Mouse (Mus musculus) forebrain, embryonic 13.5 days (tissue): ENCODE data around the gene Npb. TPM values are rescaled to one million over a fixed set of nuclear protein-coding genes. Genes with fewer than 3 reads are reported as not detected.
"Not testable (repeated sequence)": the region's sequence is repeated elsewhere in the genome, so short reads cannot be mapped to it uniquely, and the experiment has no call there.

Experiments used
- ATAC-seq: fragments of 200-750 bp; cut with Nextera tagmentation; 2 replicates; pipeline ENCODE4 v1.8.0; 2017
- H3K27ac ChIP-seq: fragments of 300-500 bp; sonication (generic); 2 replicates; pipeline ENCODE4 v1.5.1; 2015; ENCODE audit warnings: inconsistent platforms, mild to moderate bottlenecking, moderate library complexity
- H3K27me3 ChIP-seq: fragments of 300-500 bp; sonication (generic); 2 replicates; pipeline ENCODE4 v1.6.1; 2015; ENCODE audit warnings: mild to moderate bottlenecking, inconsistent platforms
- H3K36me3 ChIP-seq: fragments of 300-500 bp; sonication (generic); 2 replicates; pipeline ENCODE4 v1.6.1; 2015; ENCODE audit warnings: mild to moderate bottlenecking, inconsistent platforms; ENCODE audit not compliant: poor library complexity, severe bottlenecking
- H3K4me1 ChIP-seq: fragments of 300-500 bp; sonication (generic); 2 replicates; pipeline ENCODE4 v1.6.1; 2015; ENCODE audit warnings: inconsistent platforms
- H3K4me2 ChIP-seq: fragments of 300-500 bp; sonication (generic); 2 replicates; pipeline ENCODE4 v1.6.1; 2015; ENCODE audit warnings: inconsistent platforms, mild to moderate bottlenecking, moderate library complexity
- H3K4me3 ChIP-seq: fragments of 300-500 bp; sonication (generic); 2 replicates; pipeline ENCODE4 v1.5.1; 2015; ENCODE audit warnings: mild to moderate bottlenecking, inconsistent platforms
- H3K9ac ChIP-seq: fragments of 300-500 bp; sonication (generic); 2 replicates; pipeline ENCODE4 v1.6.1; 2015; ENCODE audit warnings: mild to moderate bottlenecking, inconsistent platforms
- H3K9me3 ChIP-seq: fragments of 300-500 bp; sonication (generic); replicated peaks from 2 replicates; pipeline ENCODE4 v1.6.1; 2016; ENCODE audit warnings: inconsistent platforms
- WGBS: fragments of 180-500 bp; shearing (Covaris S2); methylation state at CpG from one replicate; pipeline ENCODE4 v1.1.7; 2015; 5-methylcytosine and 5-hydroxymethylcytosine counted together
- polyA plus RNA-seq: library from polyadenylated mRNA; unstranded; fragments of >200 nt; fragmentation: Nextera tagmentation; extraction: Ambion mirVana; gene quantifications from 2 replicates; pipeline ENCODE4 v1.2.1, GENCODE M21; 2015

Npb gene
- polyA plus RNA-seq, 1 experiment from 2014 or later = not detected

DNA sequence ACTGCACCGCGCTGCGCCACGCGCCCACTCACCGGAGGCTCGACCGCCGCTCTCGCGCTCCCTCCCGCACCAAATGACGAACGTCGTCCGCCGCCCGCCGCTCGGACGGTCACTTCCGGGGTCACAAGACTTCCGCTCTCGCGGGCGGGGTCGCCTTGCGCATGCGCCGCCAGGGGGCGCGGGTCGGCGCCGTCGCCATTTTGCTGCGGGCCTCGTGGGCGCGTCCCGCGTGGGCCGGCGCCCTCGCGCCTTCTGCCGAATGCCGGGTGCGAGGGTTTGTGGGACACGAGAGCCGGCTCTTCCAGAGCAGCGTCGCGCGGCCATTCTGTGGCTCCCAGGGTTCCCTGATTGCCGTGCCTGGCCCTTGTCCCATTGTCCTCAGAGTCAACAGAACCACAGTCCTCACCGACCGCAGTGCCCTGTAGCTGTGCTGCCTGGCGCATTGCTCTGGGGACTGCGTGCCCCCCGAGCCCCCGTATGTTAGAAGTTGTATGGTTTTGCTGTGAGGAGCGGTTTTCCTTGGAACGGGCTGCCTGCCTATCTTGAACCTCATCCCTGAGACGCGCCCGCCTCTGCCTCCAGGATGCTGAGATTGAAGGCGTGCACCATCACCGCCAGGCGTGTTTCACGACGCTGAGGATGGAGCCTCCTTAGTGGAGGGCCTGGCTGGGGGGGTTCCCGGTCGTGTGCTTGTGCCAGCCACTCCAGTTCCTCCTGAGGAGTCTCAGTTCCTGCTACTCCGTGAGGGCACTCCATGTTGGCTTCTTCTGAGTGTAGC is 26.6 kb upstream of the Npb start, which contains the start of gene Arhgdia:
Gene Arhgdia, minus strand, starts transcription at position 135 of the 778 bp plus-strand sequence.
- Histone ChIP-seq H3K4me3 (peak within 1 kb of the TSS; percentile 95), H3K27me3 (no peaks in the 10 kb centered on the region), H3K36me3 (peaks cover 66% of the 10 kb centered on the region), H3K27ac (peak within 1 kb of the TSS; percentile 93), H3K4me1 (peaks cover 30% of the 10 kb centered on the region), H3K9ac (peak within 1 kb of the TSS; percentile 95), H3K4me2 (peak within 1 kb of the TSS; percentile 97), H3K9me3 (no peaks in the 10 kb centered on the region)
- 5% methylated on average over 65 of the region's 75 CpGs for WGBS
- ATAC-seq = peak; percentile 58

DNA sequence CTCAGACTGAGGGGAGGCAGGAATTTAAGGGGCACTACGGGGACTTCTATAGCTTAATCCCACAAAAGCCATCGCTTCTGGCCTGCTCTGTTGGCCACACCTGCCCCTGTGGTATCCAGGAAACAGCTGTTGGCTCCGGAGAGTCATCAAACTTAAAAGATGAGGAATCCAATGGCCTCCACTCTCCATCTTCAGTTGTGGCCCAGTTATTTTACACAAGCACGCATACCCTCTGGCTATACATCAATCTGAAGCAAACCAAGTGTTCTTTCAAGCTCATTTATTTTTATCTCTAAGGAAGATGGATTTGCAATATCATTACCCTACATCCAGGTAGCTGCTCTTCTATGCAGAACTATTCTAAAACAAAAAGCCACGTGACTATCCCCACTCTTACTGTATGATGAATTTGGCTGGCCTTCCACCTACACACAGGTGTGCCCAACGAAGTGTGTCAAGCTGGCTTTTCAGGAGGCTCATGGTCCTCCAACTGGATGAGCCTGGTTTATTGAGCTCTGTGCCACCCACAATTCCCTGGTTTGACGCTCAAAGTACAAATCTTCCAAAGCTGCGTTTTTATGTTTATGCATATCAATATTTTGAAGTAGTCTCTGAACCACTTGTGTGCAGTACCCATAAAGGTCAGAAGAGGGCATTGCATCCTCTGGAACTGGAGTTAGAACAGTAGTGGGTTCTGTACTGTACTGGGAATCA is 25.9 kb upstream of the Npb start:
- Histone ChIP-seq H3K9ac (peak overlapping the region; percentile 95), H3K4me2 (peak overlapping the region; percentile 97), H3K27ac (peak overlapping the region; percentile 93), H3K27me3 (no peaks in the 10 kb centered on the region), H3K4me1 (peaks cover 30% of the 10 kb centered on the region), H3K9me3 (no peaks in the 10 kb centered on the region), H3K4me3 (peak overlapping the region; percentile 95), H3K36me3 (peaks cover 67% of the 10 kb centered on the region)
- ATAC-seq = no peak
- WGBS = 76% methylated on average over 8 of the region's 8 CpGs

GRCm38 (mm10) chr11:120582982-120583293 is 25.3 kb upstream of the Npb start:
- H3K36me3 ChIP-seq = peaks cover 67% of the 10 kb centered on the region
- 92% methylated on average over 2 of the region's 2 CpGs for whole genome bisulfite sequencing
- H3K9ac ChIP-seq, ATAC-seq, H3K27ac ChIP-seq, H3K9me3 ChIP-seq, H3K27me3 ChIP-seq, H3K4me3 ChIP-seq, H3K4me2 ChIP-seq: not testable (repeated sequence)
- H3K4me1 ChIP-seq = peaks cover 30% of the 10 kb centered on the region

DNA sequence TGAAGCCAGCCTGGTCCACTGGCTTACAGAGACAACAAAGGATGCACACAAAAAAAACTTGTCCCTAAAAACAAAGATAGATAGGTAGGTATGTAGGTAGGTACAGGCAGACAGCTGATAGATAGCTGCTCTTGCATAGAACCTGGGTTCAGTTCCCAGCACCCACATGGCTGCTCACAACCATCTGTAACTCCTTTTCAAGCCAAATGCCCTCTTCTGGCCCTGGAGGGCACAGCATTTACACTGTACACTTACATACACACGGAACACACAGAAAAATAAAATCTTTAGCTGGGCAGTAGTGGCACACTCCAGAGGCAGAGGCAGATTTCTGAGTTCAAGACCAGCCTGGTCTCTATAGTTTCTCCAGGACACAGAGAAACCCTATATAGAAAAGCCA is 24.3 kb upstream of the Npb start:
- H3K27ac ChIP-seq = no peak overlapping the region
- H3K27me3 ChIP-seq = no peaks in the 10 kb centered on the region
- no peak overlapping the region for H3K4me2 ChIP-seq
- no peak for ATAC-seq
- H3K9ac ChIP-seq = no peak overlapping the region
- H3K4me3 ChIP-seq = no peak overlapping the region
- no peaks in the 10 kb centered on the region for H3K9me3 ChIP-seq
- H3K36me3 ChIP-seq = peaks cover 67% of the 10 kb centered on the region
- 97% methylated on average over 1 of the region's 1 CpGs for WGBS
- H3K4me1 ChIP-seq = peaks cover 27% of the 10 kb centered on the region

DNA sequence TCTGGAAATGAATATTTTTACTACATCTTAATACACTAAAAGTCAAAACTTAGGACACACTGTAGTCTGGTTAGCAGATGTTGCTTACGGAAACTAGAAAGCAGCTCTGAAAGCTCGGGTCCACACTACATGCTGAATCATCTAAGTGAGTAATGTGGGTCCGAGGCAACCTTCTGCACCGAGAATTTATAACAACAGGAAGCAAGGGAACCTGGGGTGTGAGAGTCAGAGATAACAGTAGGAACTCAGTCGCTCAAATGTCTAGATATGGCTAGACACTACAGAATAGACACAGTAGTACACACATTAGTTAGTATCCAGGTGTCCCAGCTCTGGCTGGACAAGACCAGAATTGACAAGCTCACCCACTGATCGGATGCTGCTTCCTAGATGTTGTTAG is 19.7 kb upstream of the Npb start:
- Histone ChIP-seq H3K36me3 (peaks cover 96% of the 10 kb centered on the region), H3K9ac (no peak overlapping the region), H3K27ac (no peak overlapping the region), H3K4me3 (no peak overlapping the region), H3K27me3 (no peaks in the 10 kb centered on the region), H3K9me3 (no peaks in the 10 kb centered on the region), H3K4me1 (no peaks in the 10 kb centered on the region), H3K4me2 (no peak overlapping the region)
- no peak for ATAC-seq
- WGBS = 93% methylated on average over 6 of the region's 6 CpGs

- Histone ChIP-seq H3K4me1 (peaks cover 33% of the 10 kb centered on the region), H3K4me2 (peak overlapping the region; percentile 97), H3K27me3 (no peaks in the 10 kb centered on the region), H3K27ac (peak overlapping the region; percentile 87), H3K9me3 (no peaks in the 10 kb centered on the region), H3K4me3 (peak overlapping the region; percentile 100), H3K9ac (peak overlapping the region; percentile 99), H3K36me3 (peaks cover 63% of the 10 kb centered on the region)
- peak; percentile 65 for ATAC-seq
- 5% methylated on average over 78 of the region's 99 CpGs for WGBS
These were observed 10.7 kb upstream of the Npb start for GRCm38 (mm10) chr11:120597240-120598235.

DNA sequence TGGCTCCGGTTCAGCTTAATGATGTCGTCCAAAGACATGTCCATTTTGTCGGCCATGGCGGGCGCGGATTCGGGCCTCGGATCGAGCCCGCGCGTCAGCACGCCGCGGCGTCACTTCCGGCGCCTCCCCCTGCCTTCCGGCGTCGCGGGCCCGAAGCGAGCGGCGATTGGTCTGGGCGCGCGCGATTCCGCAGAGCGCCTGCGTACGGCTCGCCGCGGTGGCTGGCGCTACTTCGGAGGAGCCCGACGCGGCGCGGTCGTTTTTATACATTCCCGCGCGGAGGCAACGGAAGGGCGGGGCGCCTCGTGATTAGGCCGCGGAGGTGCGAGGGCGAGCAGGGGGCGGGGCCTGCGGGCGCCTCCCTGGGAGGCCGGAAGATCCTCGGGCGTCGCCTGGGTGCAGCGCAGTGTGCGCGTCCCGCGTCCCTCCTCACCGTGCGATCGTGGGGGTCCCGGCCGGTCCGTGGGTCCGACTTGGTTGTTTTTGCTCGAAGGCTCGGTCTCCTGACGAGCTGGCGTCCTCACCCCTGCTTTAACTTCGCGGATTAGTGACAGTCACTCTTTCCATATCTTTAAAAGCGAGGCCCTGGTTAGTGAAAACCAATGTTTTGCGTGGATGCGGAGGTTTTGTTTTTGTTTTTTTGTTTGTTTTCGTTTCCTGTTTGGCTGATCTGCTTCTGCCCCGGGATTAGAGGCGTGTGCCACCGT is 9.8 kb upstream of the Npb start, which contains the start of the genes Alyref and Anapc11:
Gene Alyref, minus strand, starts transcription at position 83 of the 707 bp plus-strand sequence.
Gene Anapc11, plus strand, starts transcription at position 139 of the 707 bp plus-strand sequence.
- peak; percentile 99 for ATAC-seq
- peak within 1 kb of the TSS; percentile 97 for H3K4me2 ChIP-seq
- peak within 1 kb of the TSS; percentile 99 for H3K9ac ChIP-seq
- H3K4me3 ChIP-seq = peak within 1 kb of the TSS; percentile 100
- peaks cover 33% of the 10 kb centered on the region for H3K4me1 ChIP-seq
- H3K27me3 ChIP-seq = no peaks in the 10 kb centered on the region
- WGBS = under 1% methylated on average over 68 of the region's 88 CpGs
- peaks cover 63% of the 10 kb centered on the region for H3K36me3 ChIP-seq
- H3K9me3 ChIP-seq = no peaks in the 10 kb centered on the region
- H3K27ac ChIP-seq = peak within 1 kb of the TSS; percentile 87

DNA sequence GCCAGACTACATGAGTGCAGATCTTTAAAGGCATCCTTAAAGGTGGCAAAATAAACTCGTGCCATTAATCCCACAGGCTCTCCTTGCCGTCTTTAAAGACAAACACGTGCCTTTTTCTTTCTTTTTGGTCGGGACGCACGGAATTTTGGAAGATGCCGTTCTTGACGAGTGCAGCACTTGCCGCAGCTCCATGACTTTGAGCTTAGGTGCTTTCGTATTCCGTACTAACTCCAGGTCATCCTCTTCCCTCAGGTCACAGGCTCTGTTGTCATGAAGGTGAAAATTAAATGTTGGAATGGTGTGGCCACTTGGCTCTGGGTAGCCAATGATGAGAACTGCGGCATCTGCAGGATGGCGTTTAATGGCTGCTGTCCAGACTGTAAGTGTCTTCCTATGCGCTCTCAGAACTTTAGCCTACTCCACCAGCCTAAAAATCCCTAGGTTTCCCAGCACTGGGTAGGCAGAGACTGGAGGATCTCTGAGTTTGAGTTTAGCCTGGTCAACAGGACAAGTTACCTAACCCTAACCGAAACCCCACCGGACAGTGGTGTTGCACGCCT is 9.2 kb upstream of the Npb start:
- H3K27ac ChIP-seq = peak overlapping the region; percentile 87; the same call in 1 of the 2 replicates
- no peak for ATAC-seq

DNA sequence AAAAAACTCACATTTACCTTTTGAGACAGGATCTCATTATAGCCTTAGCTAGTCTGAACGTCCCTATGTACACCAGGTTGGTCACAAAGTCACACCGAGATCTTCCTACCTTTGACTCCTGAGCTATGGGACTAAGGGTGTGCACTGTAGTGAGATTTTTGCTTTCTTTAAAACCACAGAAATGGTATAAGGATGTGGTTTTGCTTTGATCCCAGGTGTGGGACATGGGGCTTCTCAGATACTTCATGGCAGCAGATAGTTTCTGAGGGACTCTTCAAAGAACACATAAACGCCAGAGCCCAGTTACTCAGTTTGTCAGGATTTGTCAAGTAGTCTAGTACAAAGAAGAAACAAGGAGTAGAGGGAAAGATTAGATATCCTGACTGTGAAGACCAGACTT is 7.6 kb upstream of the Npb start:
- peaks cover 63% of the 10 kb centered on the region for H3K36me3 ChIP-seq
- no peak overlapping the region for H3K27ac ChIP-seq
- ATAC-seq = no peak

More for the DNA sequence above, 9.2 kb upstream of the Npb start:
- Histone ChIP-seq H3K4me3 (peak overlapping the region; percentile 100), H3K9me3 (no peaks in the 10 kb centered on the region), H3K36me3 (peaks cover 61% of the 10 kb centered on the region), H3K4me2 (peak overlapping the region; percentile 97), H3K27me3 (no peaks in the 10 kb centered on the region), H3K9ac (peak overlapping the region; percentile 99), H3K4me1 (peaks cover 33% of the 10 kb centered on the region)
- 49% methylated on average over 17 of the region's 17 CpGs for WGBS

GRCm38 (mm10) chr11:120603545-120603944 is 4.7 kb upstream of the Npb start:
- WGBS = 87% methylated on average over 2 of the region's 2 CpGs

More for the DNA sequence above, 7.6 kb upstream of the Npb start:
- no peak overlapping the region for H3K4me3 ChIP-seq
- H3K4me2 ChIP-seq = no peak overlapping the region
- no peaks in the 10 kb centered on the region for H3K27me3 ChIP-seq
- WGBS = 95% methylated on average over 3 of the region's 3 CpGs
- H3K9me3 ChIP-seq = no peaks in the 10 kb centered on the region
- H3K4me1 ChIP-seq = peaks cover 33% of the 10 kb centered on the region
- no peak overlapping the region for H3K9ac ChIP-seq

DNA sequence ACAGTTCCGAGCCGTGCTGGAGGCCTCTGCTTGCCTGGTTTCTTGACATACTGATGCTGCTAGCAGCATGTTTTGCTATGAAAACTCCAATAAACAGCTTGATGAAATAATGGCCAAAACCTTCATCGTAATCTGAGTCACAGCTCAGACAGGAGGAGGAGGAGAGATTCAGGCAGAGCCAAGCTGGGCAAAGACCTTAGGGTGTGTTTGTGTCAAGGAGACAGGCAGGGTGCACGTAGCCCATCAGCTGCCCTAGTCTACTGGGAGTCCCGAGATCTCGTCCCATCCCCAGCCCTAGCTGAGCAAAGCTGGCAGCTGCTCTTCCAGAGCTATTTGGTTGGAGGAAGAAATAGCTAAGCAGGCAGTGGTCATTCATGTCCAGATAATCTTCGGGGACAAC is 2.6 kb upstream of the Npb start:
- no peak overlapping the region for H3K4me2 ChIP-seq
- H3K27me3 ChIP-seq = peaks cover 17% of the 10 kb centered on the region
- H3K9me3 ChIP-seq = no peaks in the 10 kb centered on the region
- 87% methylated on average over 7 of the region's 7 CpGs for WGBS
- peaks cover 12% of the 10 kb centered on the region for H3K4me1 ChIP-seq
- H3K36me3 ChIP-seq = peaks cover 80% of the 10 kb centered on the region
- H3K27ac ChIP-seq = no peak overlapping the region
- no peak for ATAC-seq
- no peak overlapping the region for H3K4me3 ChIP-seq
- H3K9ac ChIP-seq = no peak overlapping the region

More at GRCm38 (mm10) chr11:120603545-120603944, 4.7 kb upstream of the Npb start:
- H3K9me3 ChIP-seq = no peaks in the 10 kb centered on the region
- H3K27ac ChIP-seq = no peak overlapping the region
- no peak overlapping the region for H3K9ac ChIP-seq
- peaks cover 9% of the 10 kb centered on the region for H3K27me3 ChIP-seq
- peaks cover 67% of the 10 kb centered on the region for H3K36me3 ChIP-seq
- H3K4me2 ChIP-seq = no peak overlapping the region
- H3K4me3 ChIP-seq = no peak overlapping the region
- no peak for ATAC-seq
- H3K4me1 ChIP-seq = peaks cover 18% of the 10 kb centered on the region
